Mouse (Mus musculus): ENCODE measurements around the gene Kcnj10. TPM values are rescaled to one million over a fixed set of nuclear protein-coding genes. Genes with fewer than 3 reads are reported as not detected.

Gene Kcnj10
- polyA plus RNA-seq, 1 experiment from 2014 or later = 2.6 TPM

DNA sequence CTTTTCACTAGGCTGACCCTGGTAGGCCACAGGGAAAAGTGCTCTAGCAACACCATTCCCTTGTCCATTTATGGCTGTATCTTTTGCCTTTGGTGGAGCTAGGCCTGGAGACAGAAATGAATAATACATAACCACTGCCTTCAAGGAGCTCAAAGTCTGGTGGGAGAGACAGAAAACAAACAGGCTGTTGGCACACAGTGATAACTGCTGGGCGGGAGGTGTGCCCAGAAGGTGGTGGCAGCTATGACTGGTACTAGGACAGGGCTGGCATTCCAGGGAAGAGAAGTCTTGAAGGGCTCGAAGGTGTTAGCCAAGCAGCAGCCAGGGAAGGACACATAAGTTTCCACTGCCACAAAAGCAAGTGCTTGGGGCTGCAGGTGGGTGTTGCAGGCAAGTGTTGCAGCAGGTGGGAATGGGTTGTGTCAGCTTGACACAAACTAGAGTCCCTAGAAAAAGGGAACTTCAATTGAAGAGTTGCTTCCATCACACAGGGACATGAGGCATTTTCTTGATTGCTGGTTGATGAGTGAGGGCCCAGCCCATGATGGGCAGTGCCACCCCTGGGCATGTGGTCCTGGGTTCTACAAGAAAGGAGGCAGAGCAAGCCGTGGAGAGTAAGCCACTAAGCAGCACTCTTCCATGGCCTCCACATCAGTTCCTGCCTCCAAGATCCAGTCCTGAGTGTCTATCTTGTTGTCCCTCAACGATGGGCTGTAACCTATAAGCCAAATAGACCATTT, 72.7 kb downstream of the Kcnj10 start:
- Histone ChIP-seq H3K4me3 (ENCODE audit: low read depth, low read length) (no peak overlapping the region), H3K9ac (replicated peaks; ENCODE audit: low read depth, low read length) (no peak overlapping the region), H3K27ac (ENCODE audit: low read depth, low read length) (no peak overlapping the region), H3K27me3 (ENCODE audit: control insufficient read depth, insufficient read depth, low read length) (no peaks in the 10 kb centered on the region), H3K36me3 (ENCODE audit: control insufficient read depth, insufficient read depth, low read length) (no peaks in the 10 kb centered on the region), H3K4me2 (ENCODE audit: low read depth, low read length) (no peak overlapping the region), H3K9me3 (ENCODE audit: control insufficient read depth, low read length) (no peaks in the 10 kb centered on the region), H3K4me1 (ENCODE audit: control insufficient read depth, insufficient read depth, low read length) (no peaks in the 10 kb centered on the region)
- no peak for ATAC-seq (ENCODE audit: low read depth)
- WGBS = 86% methylated on average over 4 of the region's 4 CpGs

DNA sequence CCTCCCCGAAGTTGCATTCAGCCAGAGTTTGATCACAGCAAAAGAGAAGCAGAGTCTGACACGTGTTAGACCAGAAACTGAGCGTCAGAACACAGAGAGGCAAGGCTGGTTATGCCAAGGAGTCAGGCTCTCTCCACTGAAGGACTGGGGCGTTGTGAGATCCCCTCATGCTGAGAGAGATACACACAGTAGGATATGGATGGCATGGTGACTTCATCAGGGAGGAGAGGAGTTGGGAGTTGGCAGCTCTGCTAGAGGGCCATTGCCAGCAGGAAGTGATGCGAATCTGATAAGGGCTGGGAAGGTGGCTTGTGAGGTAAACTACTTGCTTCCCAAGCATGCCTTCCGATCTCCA, 73.2 kb downstream of the Kcnj10 start:
- Histone ChIP-seq H3K27me3 (ENCODE audit: control insufficient read depth, insufficient read depth, low read length) (no peaks in the 10 kb centered on the region), H3K9ac (replicated peaks; ENCODE audit: low read depth, low read length) (no peak overlapping the region), H3K27ac (ENCODE audit: low read depth, low read length) (no peak overlapping the region), H3K36me3 (ENCODE audit: control insufficient read depth, insufficient read depth, low read length) (no peaks in the 10 kb centered on the region), H3K4me1 (ENCODE audit: control insufficient read depth, insufficient read depth, low read length) (no peaks in the 10 kb centered on the region), H3K4me2 (ENCODE audit: low read depth, low read length) (no peak overlapping the region), H3K4me3 (ENCODE audit: low read depth, low read length) (no peak overlapping the region), H3K9me3 (ENCODE audit: control insufficient read depth, low read length) (no peaks in the 10 kb centered on the region)
- WGBS = 93% methylated on average over 6 of the region's 6 CpGs
- ATAC-seq (ENCODE audit: low read depth) = no peak

DNA sequence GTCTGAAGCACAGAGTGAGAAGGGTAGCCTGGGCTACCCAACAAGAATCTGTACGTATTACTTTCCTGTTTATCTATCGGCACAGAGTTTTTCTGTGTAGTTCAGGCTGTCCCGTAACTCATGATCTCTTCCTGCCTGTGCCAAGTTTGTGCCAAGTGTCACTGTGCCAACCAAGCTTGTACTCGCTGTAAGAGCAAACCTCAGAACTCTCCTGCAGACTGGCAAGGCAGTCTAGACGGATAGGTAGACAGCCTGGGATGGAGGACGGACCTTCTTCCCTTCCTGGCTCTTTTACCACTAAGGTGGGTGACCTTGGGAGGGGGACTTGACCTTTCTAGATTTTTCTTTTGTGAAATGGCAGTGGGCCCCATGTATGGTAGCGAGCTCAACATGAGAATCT, 74.1 kb downstream of the Kcnj10 start:
- WGBS = 88% methylated on average over 7 of the region's 7 CpGs
- H3K4me3 ChIP-seq (ENCODE audit: low read depth, low read length) = no peak overlapping the region
- ATAC-seq (ENCODE audit: low read depth) = no peak
- H3K27ac ChIP-seq (ENCODE audit: low read depth, low read length) = no peak overlapping the region
- no peak overlapping the region for H3K4me2 ChIP-seq (ENCODE audit: low read depth, low read length)
- no peak overlapping the region for H3K9ac ChIP-seq (replicated peaks; ENCODE audit: low read depth, low read length)
- H3K36me3 ChIP-seq (ENCODE audit: control insufficient read depth, insufficient read depth, low read length) = no peaks in the 10 kb centered on the region
- H3K27me3 ChIP-seq (ENCODE audit: control insufficient read depth, insufficient read depth, low read length) = no peaks in the 10 kb centered on the region
- no peaks in the 10 kb centered on the region for H3K4me1 ChIP-seq (ENCODE audit: control insufficient read depth, insufficient read depth, low read length)
- H3K9me3 ChIP-seq (ENCODE audit: control insufficient read depth, low read length) = no peaks in the 10 kb centered on the region

- H3K9me3 ChIP-seq (ENCODE audit: control insufficient read depth, low read length) = no peaks in the 10 kb centered on the region
- WGBS = 16% methylated on average over 6 of the region's 6 CpGs
- no peak overlapping the region for H3K27ac ChIP-seq (ENCODE audit: low read depth, low read length)
- H3K4me3 ChIP-seq (ENCODE audit: low read depth, low read length) = no peak overlapping the region
- no peaks in the 10 kb centered on the region for H3K27me3 ChIP-seq (ENCODE audit: control insufficient read depth, insufficient read depth, low read length)
- no peak; the same call in 1 of the 2 replicates for ATAC-seq (ENCODE audit: low read depth)
- H3K36me3 ChIP-seq (ENCODE audit: control insufficient read depth, insufficient read depth, low read length) = no peaks in the 10 kb centered on the region
- H3K9ac ChIP-seq (replicated peaks; ENCODE audit: low read depth, low read length) = no peak overlapping the region
- H3K4me1 ChIP-seq (ENCODE audit: control insufficient read depth, insufficient read depth, low read length) = no peaks in the 10 kb centered on the region
- H3K4me2 ChIP-seq (ENCODE audit: low read depth, low read length) = no peak overlapping the region
Observed at GRCm38 (mm10) chr1:172418173-172418572, 77.2 kb downstream of the Kcnj10 start.

DNA sequence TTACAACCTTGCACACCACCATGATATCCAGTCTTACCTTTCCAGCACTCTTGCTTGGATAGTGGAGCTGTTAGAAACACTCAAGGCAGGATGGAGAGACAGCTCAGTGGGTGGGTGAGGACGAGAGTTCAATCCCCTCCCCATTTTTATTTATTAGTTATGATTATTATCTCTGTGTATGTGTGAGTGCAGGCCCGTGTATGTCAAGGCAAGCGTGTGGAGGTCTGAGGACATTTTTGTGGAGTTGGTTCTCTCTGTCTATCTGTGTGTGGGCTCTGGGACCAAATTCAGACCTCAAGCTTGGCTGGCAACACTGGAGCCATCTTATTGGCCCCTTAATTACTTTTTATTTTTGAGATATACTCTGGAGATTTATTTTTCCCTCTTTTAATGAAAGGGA, 77.6 kb downstream of the Kcnj10 start:
- 80% methylated on average over 3 of the region's 3 CpGs for WGBS
- no peak overlapping the region for H3K9ac ChIP-seq (replicated peaks; ENCODE audit: low read depth, low read length)

DNA sequence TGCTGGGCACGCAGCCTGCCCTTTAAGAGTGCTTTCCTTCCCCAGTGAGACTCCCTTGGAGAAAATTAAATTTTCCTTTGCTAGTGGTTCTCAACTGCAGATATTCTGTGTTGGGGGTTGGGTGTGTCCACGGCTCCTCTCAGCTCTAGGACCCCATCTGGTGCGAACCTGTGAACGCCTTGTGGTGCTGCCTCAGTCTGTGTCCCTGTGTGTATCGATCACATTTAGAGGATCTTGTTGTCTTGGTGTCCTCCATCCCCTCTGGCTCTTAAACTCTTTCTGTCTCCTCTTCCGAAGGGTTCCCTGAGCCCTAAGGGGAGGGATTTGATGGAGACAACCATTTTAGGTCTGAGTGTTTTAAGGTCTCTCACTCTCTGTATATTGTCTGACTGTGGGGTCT, 79.2 kb downstream of the Kcnj10 start:
- Histone ChIP-seq H3K36me3 (ENCODE audit: control insufficient read depth, insufficient read depth, low read length) (no peaks in the 10 kb centered on the region), H3K4me2 (ENCODE audit: low read depth, low read length) (no peak overlapping the region), H3K27ac (ENCODE audit: low read depth, low read length) (no peak overlapping the region), H3K4me1 (ENCODE audit: control insufficient read depth, insufficient read depth, low read length) (no peaks in the 10 kb centered on the region), H3K9ac (replicated peaks; ENCODE audit: low read depth, low read length) (no peak overlapping the region), H3K9me3 (ENCODE audit: control insufficient read depth, low read length) (no peaks in the 10 kb centered on the region), H3K27me3 (ENCODE audit: control insufficient read depth, insufficient read depth, low read length) (no peaks in the 10 kb centered on the region), H3K4me3 (ENCODE audit: low read depth, low read length) (no peak overlapping the region)
- WGBS = 89% methylated on average over 6 of the region's 6 CpGs
- ATAC-seq (ENCODE audit: low read depth) = no peak

More for the DNA sequence above, 77.6 kb downstream of the Kcnj10 start:
- Histone ChIP-seq H3K27me3 (ENCODE audit: control insufficient read depth, insufficient read depth, low read length) (no peaks in the 10 kb centered on the region), H3K4me2 (ENCODE audit: low read depth, low read length) (no peak overlapping the region), H3K36me3 (ENCODE audit: control insufficient read depth, insufficient read depth, low read length) (no peaks in the 10 kb centered on the region), H3K9me3 (ENCODE audit: control insufficient read depth, low read length) (no peaks in the 10 kb centered on the region), H3K4me3 (ENCODE audit: low read depth, low read length) (no peak overlapping the region), H3K27ac (ENCODE audit: low read depth, low read length) (no peak overlapping the region), H3K4me1 (ENCODE audit: control insufficient read depth, insufficient read depth, low read length) (no peaks in the 10 kb centered on the region)
- no peak for ATAC-seq (ENCODE audit: low read depth)

- ATAC-seq (ENCODE audit: low read depth) = no peak
- Histone ChIP-seq H3K4me3 (ENCODE audit: low read depth, low read length) (no peak overlapping the region), H3K36me3 (ENCODE audit: control insufficient read depth, insufficient read depth, low read length) (no peaks in the 10 kb centered on the region), H3K27ac (ENCODE audit: low read depth, low read length) (no peak overlapping the region), H3K4me2 (ENCODE audit: low read depth, low read length) (no peak overlapping the region), H3K4me1 (ENCODE audit: control insufficient read depth, insufficient read depth, low read length) (no peaks in the 10 kb centered on the region), H3K27me3 (ENCODE audit: control insufficient read depth, insufficient read depth, low read length) (no peaks in the 10 kb centered on the region), H3K9ac (replicated peaks; ENCODE audit: low read depth, low read length) (no peak overlapping the region), H3K9me3 (ENCODE audit: control insufficient read depth, low read length) (no peaks in the 10 kb centered on the region)
- 71% methylated on average over 1 of the region's 1 CpGs for WGBS
Observed at GRCm38 (mm10) chr1:172423393-172423792, 82.4 kb downstream of the Kcnj10 start.

Other genes with a start within 250 kb of the Kcnj10 start
- gene Pex19, start 214.5 kb upstream of the Kcnj10 start, polyA plus RNA-seq (2014; fragmentation: Nextera tagmentation; extraction: Ambion mirVana) = 151 and 156 TPM in 2 replicates
- 72.3 and 86.0 TPM in 2 replicates for gene Dcaf8, start 193.1 kb upstream of the Kcnj10 start, polyA plus RNA-seq (2014; fragmentation: Nextera tagmentation; extraction: Ambion mirVana)
- gene Pea15a, start 134.4 kb upstream of the Kcnj10 start, polyA plus RNA-seq (2014; fragmentation: Nextera tagmentation; extraction: Ambion mirVana) = 350 and 391 TPM in 2 replicates
- gene Casq1, start 121.3 kb upstream of the Kcnj10 start, polyA plus RNA-seq (2014; fragmentation: Nextera tagmentation; extraction: Ambion mirVana) = 1.4 and 1.6 TPM in 2 replicates
- gene Atp1a4, start 82.8 kb upstream of the Kcnj10 start, polyA plus RNA-seq (2014; fragmentation: Nextera tagmentation; extraction: Ambion mirVana) = not detected in 2 replicates
- 66.2 and 72.2 TPM in 2 replicates for gene Igsf8, start 79.6 kb upstream of the Kcnj10 start, polyA plus RNA-seq (2014; fragmentation: Nextera tagmentation; extraction: Ambion mirVana)
- gene Atp1a2, start 43.1 kb upstream of the Kcnj10 start, polyA plus RNA-seq (2014; fragmentation: Nextera tagmentation; extraction: Ambion mirVana) = 23.6 and 27.9 TPM in 2 replicates
- gene Kcnj9, start 11.9 kb upstream of the Kcnj10 start, polyA plus RNA-seq (2014; fragmentation: Nextera tagmentation; extraction: Ambion mirVana) = 1.3 and 2.7 TPM in 2 replicates
- gene Pigm, start 35.3 kb downstream of the Kcnj10 start, polyA plus RNA-seq (2014; fragmentation: Nextera tagmentation; extraction: Ambion mirVana) = 5.2 and 6.1 TPM in 2 replicates
- gene Slamf9, start 134.1 kb downstream of the Kcnj10 start, polyA plus RNA-seq (2014; fragmentation: Nextera tagmentation; extraction: Ambion mirVana) = 0.21 and 0.31 TPM in 2 replicates
- gene Igsf9, start 140.6 kb downstream of the Kcnj10 start, polyA plus RNA-seq (2014; fragmentation: Nextera tagmentation; extraction: Ambion mirVana) = 29.6 and 32.4 TPM in 2 replicates
- 56.9 and 107 TPM in 2 replicates for gene Tagln2, start 158.8 kb downstream of the Kcnj10 start, polyA plus RNA-seq (2014; fragmentation: Nextera tagmentation; extraction: Ambion mirVana)
- 3.1 and 3.5 TPM in 2 replicates for gene Cfap45, start 179.6 kb downstream of the Kcnj10 start, polyA plus RNA-seq (2014; fragmentation: Nextera tagmentation; extraction: Ambion mirVana)
- gene Vsig8, start 214.7 kb downstream of the Kcnj10 start, polyA plus RNA-seq (2014; fragmentation: Nextera tagmentation; extraction: Ambion mirVana) = 1.4 and 1.5 TPM in 2 replicates
- not detected in 2 replicates for gene Slamf8, start 249.4 kb downstream of the Kcnj10 start, polyA plus RNA-seq (2014; fragmentation: Nextera tagmentation; extraction: Ambion mirVana)

Data from neural tube, embryonic 14.5 days (tissue).